Mouse (Mus musculus): ENCODE data around the gene Atp7a. TPM values are rescaled to one million over a fixed set of nuclear protein-coding genes. Genes with fewer than 3 reads are reported as not detected.

Gene Atp7a
- polyA plus RNA-seq, 1 experiment from 2014 or later, result 9.5 TPM

- Histone ChIP-seq H3K4me1 (no peaks in the 10 kb centered on the region), H3K9me3 (replicated peaks) (no peaks in the 10 kb centered on the region), H3K4me2 (no peak overlapping the region), H3K27ac (replicated peaks) (no peak overlapping the region), H3K36me3 (no peaks in the 10 kb centered on the region), H3K4me3 (replicated peaks) (no peak overlapping the region), H3K9ac (replicated peaks) (no peak overlapping the region), H3K27me3 (replicated peaks) (no peaks in the 10 kb centered on the region)
- WGBS, result 87% methylated on average over 13 of the region's 13 CpGs
- ATAC-seq (ENCODE audit: low FRiP score), result no peak
Observed at GRCm38 (mm10) chrX:106139309-106140070, 112.4 kb downstream of the Atp7a start.

- Histone ChIP-seq H3K27ac (replicated peaks) (no peak within 1 kb of the TSS), H3K4me1 (no peaks in the 10 kb centered on the region), H3K9ac (replicated peaks) (no peak within 1 kb of the TSS), H3K4me3 (replicated peaks) (no peak within 1 kb of the TSS), H3K9me3 (replicated peaks) (no peaks in the 10 kb centered on the region), H3K27me3 (replicated peaks) (no peaks in the 10 kb centered on the region), H3K4me2 (no peak within 1 kb of the TSS), H3K36me3 (no peaks in the 10 kb centered on the region)
- 83% methylated on average over 6 of the region's 6 CpGs for WGBS
- ATAC-seq (ENCODE audit: low FRiP score), result no peak
Observed at GRCm38 (mm10) chrX:106142936-106143335, 115.9 kb downstream of the Atp7a start, which contains the start of gene Tlr13. TSS of gene Tlr13 (plus strand) at chrX:106143204.

GRCm38 (mm10) chrX:106148185-106148584, 121.1 kb downstream of the Atp7a start:
- 94% methylated on average over 1 of the region's 1 CpGs for WGBS
- no peaks in the 10 kb centered on the region for H3K36me3 ChIP-seq
- no peak overlapping the region for H3K9ac ChIP-seq (replicated peaks)
- no peaks in the 10 kb centered on the region for H3K4me1 ChIP-seq
- ATAC-seq (ENCODE audit: low FRiP score), result no peak
- no peak overlapping the region for H3K27ac ChIP-seq (replicated peaks)
- H3K4me2 ChIP-seq, result no peak overlapping the region
- H3K4me3 ChIP-seq (replicated peaks), result no peak overlapping the region
- no peaks in the 10 kb centered on the region for H3K9me3 ChIP-seq (replicated peaks)
- H3K27me3 ChIP-seq (replicated peaks), result no peaks in the 10 kb centered on the region

DNA sequence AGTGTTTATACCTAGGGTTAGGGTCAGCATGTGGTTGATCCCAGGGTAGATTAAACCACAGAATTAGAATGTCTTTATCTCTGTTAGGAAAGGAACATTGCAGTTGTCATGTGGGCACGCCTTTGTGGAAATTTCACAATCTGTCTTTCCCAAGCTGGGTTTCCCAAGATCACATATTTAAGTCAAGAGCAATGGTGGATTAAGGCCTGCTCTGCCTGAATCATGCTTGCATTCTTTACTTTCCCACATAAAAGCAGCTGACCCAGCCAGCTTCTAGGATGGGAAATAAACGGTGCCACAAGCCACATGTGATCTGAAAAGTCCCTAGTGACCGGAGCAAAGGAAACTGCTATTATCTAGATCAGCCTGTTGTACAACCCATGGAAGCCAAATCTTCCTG, 122.4 kb downstream of the Atp7a start:
- H3K27me3 ChIP-seq (replicated peaks), result no peaks in the 10 kb centered on the region
- no peaks in the 10 kb centered on the region for H3K4me1 ChIP-seq
- H3K36me3 ChIP-seq, result no peaks in the 10 kb centered on the region
- no peak overlapping the region for H3K4me3 ChIP-seq (replicated peaks)
- WGBS, result 81% methylated on average over 3 of the region's 3 CpGs
- no peak overlapping the region for H3K27ac ChIP-seq (replicated peaks)
- H3K4me2 ChIP-seq, result no peak overlapping the region
- ATAC-seq (ENCODE audit: low FRiP score), result no peak
- no peaks in the 10 kb centered on the region for H3K9me3 ChIP-seq (replicated peaks)
- no peak overlapping the region for H3K9ac ChIP-seq (replicated peaks)

DNA sequence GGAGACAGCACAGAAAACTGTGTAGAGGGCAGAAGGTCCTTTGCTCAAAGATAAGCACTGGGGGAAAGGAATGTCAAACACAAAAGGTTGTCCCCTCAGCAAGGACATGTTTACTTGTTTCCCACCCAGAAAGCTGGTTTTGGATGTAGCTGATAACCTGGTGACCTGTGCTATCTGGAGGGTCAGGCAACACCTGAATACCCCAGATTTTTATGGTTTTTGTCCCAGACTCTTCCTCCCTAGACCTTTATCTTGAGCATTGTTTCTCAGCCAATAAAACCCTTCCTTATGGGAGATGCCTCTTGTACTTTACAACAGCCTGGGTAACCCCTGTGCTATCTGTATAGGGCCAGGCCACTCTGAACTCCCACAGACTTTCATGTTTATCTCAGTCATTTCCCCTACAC, 127.1 kb downstream of the Atp7a start:
- Histone ChIP-seq H3K27ac (replicated peaks) (no peak overlapping the region), H3K27me3 (replicated peaks) (no peaks in the 10 kb centered on the region), H3K4me1 (no peaks in the 10 kb centered on the region), H3K4me2 (no peak overlapping the region), H3K9ac (replicated peaks) (no peak overlapping the region), H3K36me3 (no peaks in the 10 kb centered on the region), H3K4me3 (replicated peaks) (no peak overlapping the region), H3K9me3 (replicated peaks) (no peaks in the 10 kb centered on the region)
- no peak for ATAC-seq (ENCODE audit: low FRiP score)

DNA sequence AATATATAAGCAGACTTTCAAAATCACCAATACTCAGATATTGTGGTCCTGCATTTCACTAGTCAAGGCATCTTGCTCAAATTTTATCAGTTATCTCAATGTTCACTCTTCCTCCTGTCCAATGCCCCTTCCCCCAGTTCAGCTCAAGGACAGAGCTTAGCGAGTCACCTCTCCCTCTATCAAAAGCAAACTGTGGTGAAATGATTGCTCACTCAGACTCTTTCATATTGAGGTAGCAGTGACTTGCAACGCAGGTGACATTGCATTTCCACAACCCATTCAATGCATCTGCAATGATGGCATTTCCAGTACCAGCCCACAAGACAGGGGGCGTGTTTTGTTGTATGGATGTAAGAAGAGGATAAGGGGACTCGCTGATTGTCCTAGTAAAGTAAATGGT, 128.8 kb downstream of the Atp7a start:
- 85% methylated on average over 4 of the region's 4 CpGs for WGBS
- Histone ChIP-seq H3K4me1 (no peaks in the 10 kb centered on the region), H3K4me3 (replicated peaks) (no peak overlapping the region), H3K9ac (replicated peaks) (no peak overlapping the region), H3K27me3 (replicated peaks) (no peaks in the 10 kb centered on the region), H3K36me3 (no peaks in the 10 kb centered on the region), H3K4me2 (no peak overlapping the region), H3K27ac (replicated peaks) (no peak overlapping the region), H3K9me3 (replicated peaks) (no peaks in the 10 kb centered on the region)
- ATAC-seq (ENCODE audit: low FRiP score), result no peak

GRCm38 (mm10) chrX:106163995-106164394, 136.9 kb downstream of the Atp7a start:
- H3K9ac ChIP-seq (replicated peaks), result no peak overlapping the region
- no peak overlapping the region for H3K4me3 ChIP-seq (replicated peaks)
- H3K9me3 ChIP-seq (replicated peaks), result no peaks in the 10 kb centered on the region
- no peak overlapping the region for H3K27ac ChIP-seq (replicated peaks)
- ATAC-seq (ENCODE audit: low FRiP score), result no peak
- no peak overlapping the region for H3K4me2 ChIP-seq
- no peaks in the 10 kb centered on the region for H3K27me3 ChIP-seq (replicated peaks)
- no peaks in the 10 kb centered on the region for H3K4me1 ChIP-seq
- WGBS, result 48% methylated on average over 5 of the region's 5 CpGs
- no peaks in the 10 kb centered on the region for H3K36me3 ChIP-seq

GRCm38 (mm10) chrX:106164555-106164954, 137.5 kb downstream of the Atp7a start:
- no peak for ATAC-seq (ENCODE audit: low FRiP score)
- no peak overlapping the region for H3K4me3 ChIP-seq (replicated peaks)
- 75% methylated on average over 5 of the region's 5 CpGs for WGBS
- no peaks in the 10 kb centered on the region for H3K36me3 ChIP-seq
- H3K27ac ChIP-seq (replicated peaks), result no peak overlapping the region
- H3K9ac ChIP-seq (replicated peaks), result no peak overlapping the region
- no peaks in the 10 kb centered on the region for H3K9me3 ChIP-seq (replicated peaks)
- H3K27me3 ChIP-seq (replicated peaks), result no peaks in the 10 kb centered on the region
- H3K4me1 ChIP-seq, result no peaks in the 10 kb centered on the region
- no peak overlapping the region for H3K4me2 ChIP-seq

DNA sequence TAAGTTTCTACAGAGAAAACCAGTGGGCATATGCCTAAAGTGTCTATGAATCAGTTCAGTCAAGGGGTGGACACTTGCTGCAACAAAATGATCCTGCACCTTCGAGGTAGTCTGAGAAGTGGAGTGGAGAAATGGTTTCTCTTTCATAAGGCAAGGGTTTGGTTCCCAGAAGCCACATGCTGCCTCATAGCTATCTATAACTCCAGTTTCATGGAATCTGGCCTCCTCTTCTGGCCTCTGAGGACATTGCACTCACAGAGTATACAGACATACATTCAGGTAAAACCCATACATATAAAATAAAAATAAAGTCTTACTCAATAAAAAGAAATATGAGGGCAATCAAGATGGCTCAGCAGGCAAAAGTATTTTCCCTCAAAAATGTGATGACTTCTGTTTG, 138.0 kb downstream of the Atp7a start:
- Histone ChIP-seq H3K36me3 (no peaks in the 10 kb centered on the region), H3K27me3 (replicated peaks) (no peaks in the 10 kb centered on the region), H3K9ac (replicated peaks) (no peak overlapping the region), H3K4me1 (no peaks in the 10 kb centered on the region), H3K4me2 (no peak overlapping the region), H3K4me3 (replicated peaks) (no peak overlapping the region), H3K27ac (replicated peaks) (no peak overlapping the region), H3K9me3 (replicated peaks) (no peaks in the 10 kb centered on the region)
- 83% methylated on average over 1 of the region's 1 CpGs for WGBS
- ATAC-seq (ENCODE audit: low FRiP score), result no peak

GRCm38 (mm10) chrX:106171106-106171852, 144.2 kb downstream of the Atp7a start:
- Histone ChIP-seq H3K36me3 (no peaks in the 10 kb centered on the region), H3K9ac (replicated peaks) (no peak overlapping the region), H3K4me3 (replicated peaks) (peak overlapping the region; percentile 31), H3K4me1 (no peaks in the 10 kb centered on the region), H3K27me3 (replicated peaks) (no peaks in the 10 kb centered on the region), H3K4me2 (peak overlapping the region; percentile 54), H3K27ac (replicated peaks) (no peak overlapping the region), H3K9me3 (replicated peaks) (no peaks in the 10 kb centered on the region)
- WGBS, result 25% methylated on average over 18 of the region's 18 CpGs
- ATAC-seq (ENCODE audit: low FRiP score), result peak; percentile 93

DNA sequence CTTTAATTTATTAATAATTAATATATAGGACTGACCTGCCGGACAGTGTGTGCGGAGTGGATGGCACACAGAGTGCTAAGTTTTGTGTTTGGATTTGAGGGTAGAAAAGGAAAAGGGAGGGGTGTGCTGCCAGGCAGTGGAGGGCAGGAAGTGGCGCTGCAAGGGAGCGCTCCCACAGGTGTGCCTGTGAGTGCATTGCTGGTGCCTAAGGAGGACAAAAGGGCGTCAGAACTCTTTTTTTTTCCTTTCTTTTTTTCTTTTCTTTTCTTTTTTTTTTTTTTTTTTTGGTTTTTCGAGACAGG, 144.7 kb downstream of the Atp7a start:
- peak overlapping the region; percentile 31; the same call in 1 of the 2 replicates for H3K4me3 ChIP-seq (replicated peaks)
- no peak for ATAC-seq (ENCODE audit: low FRiP score)
- no peaks in the 10 kb centered on the region for H3K36me3 ChIP-seq
- no peaks in the 10 kb centered on the region for H3K27me3 ChIP-seq (replicated peaks)
- H3K9me3 ChIP-seq (replicated peaks), result no peaks in the 10 kb centered on the region
- peak overlapping the region; percentile 54 for H3K4me2 ChIP-seq
- H3K9ac ChIP-seq (replicated peaks), result no peak overlapping the region
- WGBS, result 63% methylated on average over 5 of the region's 6 CpGs
- no peak overlapping the region for H3K27ac ChIP-seq (replicated peaks)
- no peaks in the 10 kb centered on the region for H3K4me1 ChIP-seq

Measured in neural tube, embryonic 15.5 days (tissue).